Mouse (Mus musculus): ENCODE measurements at regions not wholly inside any gene's neighbourhood (a gene's known extent, or its start where the extent isn't known, plus 50 kb on each side); places are given as distances from the start of the nearest gene placed in this dataset.

GRCm38 (mm10) chr5:119739386-119739785, 68.9 kb downstream of the Tbx3 start:
- intact Hi-C loops (cut with DNase I) = no loop called here

GRCm38 (mm10) chr5:119741116-119741515, 70.6 kb downstream of the Tbx3 start:
- intact Hi-C loops (cut with DNase I) = loop anchor here (2.0 to 5.0 kb wide), 2 partner anchors 36 to 362 kb away; no protein-coding TSS in a partner anchor
- DNase-seq = peak; percentile 60 to 77

More at GRCm38 (mm10) chr5:119739386-119739785, 68.9 kb downstream of the Tbx3 start:
- no peak for DNase-seq

GRCm38 (mm10) chr5:119743733-119744132, 73.3 kb downstream of the Tbx3 start:
- intact Hi-C loops (cut with DNase I) = loop anchor here (5.0 kb wide), 1 partner anchor 34 kb away; no protein-coding TSS in a partner anchor
- DNase-seq = no peak

GRCm38 (mm10) chr5:119747038-119747437, 76.6 kb downstream of the Tbx3 start:
- no peak for DNase-seq
- intact Hi-C loops (cut with DNase I) = no loop called here

- no peak for DNase-seq
- intact Hi-C loops (cut with DNase I) = no loop called here
These were observed 78.2 kb downstream of the Tbx3 start for GRCm38 (mm10) chr5:119748667-119749066.

- intact Hi-C loops (cut with DNase I) = no loop called here
- DNase-seq = no peak
These were observed 78.7 kb downstream of the Tbx3 start for GRCm38 (mm10) chr5:119749153-119749552.

- DNase-seq = no peak
- intact Hi-C loops (cut with DNase I) = no loop called here
These were observed 76.7 kb upstream of the Tbx5 start for GRCm38 (mm10) chr5:119755782-119756181.

GRCm38 (mm10) chr5:119758880-119759279, 73.6 kb upstream of the Tbx5 start:
- intact Hi-C loops (cut with DNase I) = no loop called here
- DNase-seq = no peak

GRCm38 (mm10) chr5:119762102-119762501, 70.4 kb upstream of the Tbx5 start:
- intact Hi-C loops (cut with DNase I) = no loop called here
- DNase-seq = no peak

- DNase-seq = no peak
- intact Hi-C loops (cut with DNase I) = no loop called here
These were observed 69.1 kb upstream of the Tbx5 start for GRCm38 (mm10) chr5:119763337-119763736.

GRCm38 (mm10) chr5:119766372-119766771, 66.1 kb upstream of the Tbx5 start:
- DNase-seq = no peak
- intact Hi-C loops (cut with DNase I) = no loop called here

GRCm38 (mm10) chr5:119770951-119771350, 61.5 kb upstream of the Tbx5 start:
- intact Hi-C loops (cut with DNase I) = no loop called here
- DNase-seq = peak; percentile 13 to 21

- intact Hi-C loops (cut with DNase I) = loop anchor here (5.0 kb wide), 1 partner anchor 34 kb away; no protein-coding TSS in a partner anchor
- no peak for DNase-seq
These were observed 56.2 kb upstream of the Tbx5 start for GRCm38 (mm10) chr5:119776106-119776887.

GRCm38 (mm10) chr5:119777836-119778235, 54.6 kb upstream of the Tbx5 start:
- DNase-seq = peak; percentile 60 to 66
- intact Hi-C loops (cut with DNase I) = loop anchor here (1.0 to 5.0 kb wide), 2 partner anchors 36 to 310 kb away; no protein-coding TSS in a partner anchor

- intact Hi-C loops (cut with DNase I) = no loop called here
These were observed 51.1 kb upstream of the Tbx5 start for GRCm38 (mm10) chr5:119781375-119781774.

More at GRCm38 (mm10) chr5:119781375-119781774, 51.1 kb upstream of the Tbx5 start:
- no peak for DNase-seq

All from heart, postnatal 10 days (tissue).